Mouse (Mus musculus) inflammation-experienced regulatory T-cells, adult 6 months (primary cell): ENCODE results near the gene Lmtk2. TPM values are rescaled to one million over a fixed set of nuclear protein-coding genes. Genes with fewer than 3 reads are reported as not detected.

ENCODE experiments used
- ATAC-seq: one replicate; pipeline ENCODE4 v1.8.0; 2017
- polyA plus RNA-seq, 3 experiments: library from polyadenylated mRNA; unstranded; fragments of 100-300 nt; shearing (Covaris generic); gene quantifications; one replicate each; pipeline ENCODE4 v1.2.1; 2017

Lmtk2 gene
- polyA plus RNA-seq, 3 experiments from 2014 or later, result 3.3 to 3.9 (median 3.6) TPM

GRCm38 (mm10) chr5:144109201-144109600, 9.0 kb downstream of the Lmtk2 start:
- no peak for ATAC-seq

- no peak for ATAC-seq
Measured at GRCm38 (mm10) chr5:144112574-144113438, 12.6 kb downstream of the Lmtk2 start.

- no peak for ATAC-seq
Measured at GRCm38 (mm10) chr5:144114068-144114467, 13.8 kb downstream of the Lmtk2 start.

GRCm38 (mm10) chr5:144114970-144115627, 14.9 kb downstream of the Lmtk2 start:
- no peak for ATAC-seq

GRCm38 (mm10) chr5:144115628-144115977, 15.4 kb downstream of the Lmtk2 start:
- no peak for ATAC-seq

GRCm38 (mm10) chr5:144118271-144118670, 18.0 kb downstream of the Lmtk2 start:
- no peak for ATAC-seq

- no peak for ATAC-seq
Measured at GRCm38 (mm10) chr5:144119286-144119685, 19.1 kb downstream of the Lmtk2 start.

- ATAC-seq, result no peak
Measured at GRCm38 (mm10) chr5:144121489-144121888, 21.3 kb downstream of the Lmtk2 start.

- no peak for ATAC-seq
Measured at GRCm38 (mm10) chr5:144125979-144126755, 25.9 kb downstream of the Lmtk2 start.

GRCm38 (mm10) chr5:144143531-144143930, 43.3 kb downstream of the Lmtk2 start:
- no peak for ATAC-seq

- no peak for ATAC-seq
Measured at GRCm38 (mm10) chr5:144146898-144147297, 46.7 kb downstream of the Lmtk2 start.

GRCm38 (mm10) chr5:144149530-144149929, 49.3 kb downstream of the Lmtk2 start:
- ATAC-seq, result no peak

- ATAC-seq, result no peak
Measured at GRCm38 (mm10) chr5:144151270-144151669, 51.0 kb downstream of the Lmtk2 start.

GRCm38 (mm10) chr5:144154528-144154927, 54.3 kb downstream of the Lmtk2 start:
- ATAC-seq, result peak; percentile 61

GRCm38 (mm10) chr5:144158604-144159003, 58.4 kb downstream of the Lmtk2 start:
- ATAC-seq, result no peak

GRCm38 (mm10) chr5:144159137-144159536, 58.9 kb downstream of the Lmtk2 start:
- ATAC-seq, result no peak

- ATAC-seq, result no peak
Measured at GRCm38 (mm10) chr5:144162080-144162812, 62.0 kb downstream of the Lmtk2 start.

GRCm38 (mm10) chr5:144162813-144163517, 62.7 kb downstream of the Lmtk2 start:
- ATAC-seq, result no peak

GRCm38 (mm10) chr5:144165756-144166155, 65.5 kb downstream of the Lmtk2 start:
- peak; percentile 83 for ATAC-seq

- ATAC-seq, result no peak
Measured at GRCm38 (mm10) chr5:144169275-144169975, 69.2 kb downstream of the Lmtk2 start.

- ATAC-seq, result no peak
Measured at GRCm38 (mm10) chr5:144173648-144174047, 73.4 kb downstream of the Lmtk2 start.
